Mouse (Mus musculus) megakaryocyte-erythroid progenitor cell, adult 5-6 weeks (primary cell): ENCODE data around the gene Spsb4. TPM values are rescaled to one million over a fixed set of nuclear protein-coding genes. Genes with fewer than 3 reads are reported as not detected.
"Not testable (repeated sequence)": the region's sequence is repeated elsewhere in the genome, so short reads cannot be mapped to it uniquely, and the experiment has no call there.

Experiments
- ATAC-seq: replicated peaks from 2 replicates; pipeline ENCODE4 v1.8.0; 2016; ENCODE audit warnings: mild to moderate bottlenecking, inconsistent platforms; ENCODE audit not compliant: severe bottlenecking, poor library complexity, low FRiP score, low TSS enrichment
- total RNA-seq, 2 experiments: library from RNA; stranded (forward) in 1 of 2; stranded (reverse) in 1 of 2; fragments of 200-1000, 215-1000 nt in 1 of 2; fragments of >200 nt in 1 of 2; fragmentation: Nextera tagmentation in 1 of 2; gene quantifications; 2 replicates each; pipeline ENCODE4 v1.2.3; 2014 to 2017

Spsb4 gene
- total RNA-seq, 2 experiments from 2014 or later = not detected

- ATAC-seq = no peak
These were observed 60.5 kb downstream of the Spsb4 start for GRCm38 (mm10) chr9:96958009-96958615.

GRCm38 (mm10) chr9:96957298-96957865, 61.3 kb downstream of the Spsb4 start:
- ATAC-seq = no peak

- no peak for ATAC-seq
These were observed 61.9 kb downstream of the Spsb4 start for GRCm38 (mm10) chr9:96956646-96957297.

- no peak for ATAC-seq
These were observed 64.4 kb downstream of the Spsb4 start for GRCm38 (mm10) chr9:96954063-96954809.

GRCm38 (mm10) chr9:96953443-96953842, 65.2 kb downstream of the Spsb4 start:
- no peak for ATAC-seq

GRCm38 (mm10) chr9:96952310-96952975, 66.2 kb downstream of the Spsb4 start:
- no peak for ATAC-seq

GRCm38 (mm10) chr9:96949551-96949950, 69.1 kb downstream of the Spsb4 start:
- no peak for ATAC-seq

GRCm38 (mm10) chr9:96948546-96948945, 70.1 kb downstream of the Spsb4 start:
- no peak for ATAC-seq

- ATAC-seq = no peak
These were observed 71.5 kb downstream of the Spsb4 start for GRCm38 (mm10) chr9:96947171-96947570.

GRCm38 (mm10) chr9:96944517-96944916, 74.1 kb downstream of the Spsb4 start:
- ATAC-seq = no peak

GRCm38 (mm10) chr9:96942975-96943374, 75.7 kb downstream of the Spsb4 start:
- peak; percentile 62 for ATAC-seq

GRCm38 (mm10) chr9:96938887-96939286, 79.8 kb downstream of the Spsb4 start:
- no peak for ATAC-seq

- ATAC-seq = not testable (repeated sequence)
These were observed 82.2 kb downstream of the Spsb4 start for GRCm38 (mm10) chr9:96936427-96936826.

GRCm38 (mm10) chr9:96935556-96936300, 82.9 kb downstream of the Spsb4 start:
- no peak for ATAC-seq

- ATAC-seq = no peak
These were observed 83.8 kb downstream of the Spsb4 start for GRCm38 (mm10) chr9:96934816-96935215.

- no peak for ATAC-seq
These were observed 85.9 kb downstream of the Spsb4 start for GRCm38 (mm10) chr9:96932751-96933150.

- ATAC-seq = no peak
These were observed 94.9 kb downstream of the Spsb4 start for GRCm38 (mm10) chr9:96923577-96924316.

- ATAC-seq = no peak
These were observed 95.5 kb downstream of the Spsb4 start for GRCm38 (mm10) chr9:96923119-96923518.
